Mouse (Mus musculus) liver, embryonic 16.5 days (tissue): ENCODE results near the gene Dbx2. TPM values are rescaled to one million over a fixed set of nuclear protein-coding genes. Genes with fewer than 3 reads are reported as not detected.

Source experiments
- ATAC-seq: fragments of 200-750 bp; cut with Nextera tagmentation; 2 replicates; pipeline ENCODE4 v1.8.0; 2017; ENCODE audit warnings: low read depth, mild to moderate bottlenecking, moderate number of reproducible peaks, moderate library complexity
- H3K27ac ChIP-seq: fragments of 300-500 bp; sonication (generic); 2 replicates; pipeline ENCODE4 v1.5.1; 2014; ENCODE audit warnings: mild to moderate bottlenecking, low read length
- H3K27me3 ChIP-seq: fragments of 300-500 bp; sonication (generic); 2 replicates; pipeline ENCODE4 v1.6.1; 2014; ENCODE audit warnings: low read depth, low read length, mixed read lengths; ENCODE audit not compliant: control insufficient read depth, insufficient read depth
- H3K36me3 ChIP-seq: fragments of 300-500 bp; sonication (generic); 2 replicates; pipeline ENCODE4 v1.6.1; 2014; ENCODE audit warnings: mild to moderate bottlenecking; ENCODE audit not compliant: control insufficient read depth, insufficient read depth
- H3K4me1 ChIP-seq: fragments of 300-500 bp; sonication (generic); 2 replicates; pipeline ENCODE4 v1.6.1; 2014; ENCODE audit warnings: low read depth, low read length, mixed read lengths; ENCODE audit not compliant: control insufficient read depth
- H3K4me2 ChIP-seq: fragments of 300-500 bp; sonication (generic); 2 replicates; pipeline ENCODE4 v1.6.1; 2014; ENCODE audit warnings: low read depth, low read length, mixed read lengths
- H3K4me3 ChIP-seq: fragments of 300-500 bp; sonication (generic); 2 replicates; pipeline ENCODE4 v1.5.1; 2014; ENCODE audit warnings: low read depth, mild to moderate bottlenecking, low read length
- H3K9ac ChIP-seq: fragments of 300-500 bp; sonication (generic); 2 replicates; pipeline ENCODE4 v1.6.1; 2014; ENCODE audit warnings: low read depth, low read length
- H3K9me3 ChIP-seq: fragments of 300-500 bp; sonication (generic); replicated peaks from 2 replicates; pipeline ENCODE4 v1.6.1; 2016; ENCODE audit warnings: low read length; ENCODE audit not compliant: control insufficient read depth
- WGBS: fragments of 180-500 bp; shearing (Covaris S2); extraction: QIAGEN DNeasy Blood & Tissue Kit; methylation state at CpG from one replicate; pipeline ENCODE4 v1.1.7; 2014; ENCODE audit not compliant: insufficient replicate concordance; 5-methylcytosine and 5-hydroxymethylcytosine counted together
- polyA plus RNA-seq: library from polyadenylated mRNA; unstranded; fragments of >200 nt; fragmentation: Nextera tagmentation; extraction: Ambion mirVana; gene quantifications from 2 replicates; pipeline ENCODE4 v1.2.1, GENCODE M21; 2015

The Dbx2 gene
- polyA plus RNA-seq, 1 experiment from 2014 or later, result not detected

DNA sequence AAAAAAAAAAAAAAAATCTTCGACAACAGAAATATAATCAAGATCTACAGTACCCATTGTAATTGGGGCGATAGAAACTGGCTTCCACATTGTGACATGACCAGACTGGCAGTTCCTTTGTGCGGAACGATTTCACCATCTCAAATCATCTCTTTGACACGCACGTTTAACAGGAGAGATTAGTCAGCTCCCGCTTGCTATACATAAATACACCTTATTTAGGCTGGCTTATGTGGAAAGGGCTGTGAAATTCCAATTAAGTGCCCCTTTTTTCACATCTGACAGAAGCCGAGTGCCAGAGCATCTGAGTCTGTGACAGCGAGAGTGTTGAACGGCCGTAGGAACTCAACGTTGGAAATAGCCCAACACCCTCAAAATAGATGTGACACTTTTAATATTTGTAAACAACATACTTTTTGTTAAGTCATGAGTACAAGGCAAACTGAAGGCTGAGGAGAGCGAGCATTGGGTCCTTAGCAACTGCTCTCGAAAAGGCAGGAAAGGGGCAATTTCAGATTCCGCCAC is 12.2 kb downstream of the Dbx2 start:
- no peaks in the 10 kb centered on the region for H3K9me3 ChIP-seq
- no peak overlapping the region for H3K27ac ChIP-seq
- WGBS, result 73% methylated on average over 15 of the region's 15 CpGs
- no peak overlapping the region for H3K9ac ChIP-seq
- H3K36me3 ChIP-seq, result no peaks in the 10 kb centered on the region
- no peak for ATAC-seq
- H3K4me3 ChIP-seq, result no peak overlapping the region
- no peaks in the 10 kb centered on the region for H3K27me3 ChIP-seq
- no peak overlapping the region for H3K4me2 ChIP-seq
- H3K4me1 ChIP-seq, result no peaks in the 10 kb centered on the region

DNA sequence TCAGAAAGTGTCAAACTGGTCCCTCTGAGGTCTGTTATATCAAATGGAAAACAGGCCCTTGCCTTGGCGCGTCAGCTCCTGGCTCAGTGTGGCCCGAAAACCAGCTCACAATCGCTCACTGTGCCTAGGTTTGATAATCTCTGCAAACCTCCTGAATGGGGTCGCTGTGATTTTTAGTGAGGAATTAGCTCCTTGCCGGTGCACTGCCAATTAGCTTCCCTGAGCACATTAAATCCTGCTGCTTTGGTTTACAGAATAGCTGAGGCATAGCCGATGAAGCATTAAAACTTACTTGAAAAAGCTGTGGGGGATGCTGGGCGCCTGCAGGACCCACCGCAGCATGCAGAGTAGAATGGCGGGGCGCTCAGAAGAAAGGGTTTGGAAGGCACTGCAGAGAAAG is 15.4 kb downstream of the Dbx2 start:
- Histone ChIP-seq H3K9ac (no peak overlapping the region), H3K4me1 (no peaks in the 10 kb centered on the region), H3K4me2 (no peak overlapping the region), H3K27me3 (no peaks in the 10 kb centered on the region), H3K36me3 (no peaks in the 10 kb centered on the region), H3K27ac (no peak overlapping the region), H3K9me3 (no peaks in the 10 kb centered on the region), H3K4me3 (no peak overlapping the region)
- WGBS, result 22% methylated on average over 11 of the region's 11 CpGs
- ATAC-seq, result no peak

GRCm38 (mm10) chr15:95639829-95640134 is 16.0 kb downstream of the Dbx2 start:
- ATAC-seq, result no peak
- Histone ChIP-seq H3K4me1 (no peaks in the 10 kb centered on the region), H3K27me3 (no peaks in the 10 kb centered on the region), H3K4me2 (no peak overlapping the region), H3K27ac (no peak overlapping the region), H3K4me3 (no peak overlapping the region), H3K9ac (no peak overlapping the region), H3K9me3 (no peaks in the 10 kb centered on the region), H3K36me3 (no peaks in the 10 kb centered on the region)
- 67% methylated on average over 9 of the region's 9 CpGs for WGBS

GRCm38 (mm10) chr15:95639115-95639828 is 16.5 kb downstream of the Dbx2 start:
- no peaks in the 10 kb centered on the region for H3K27me3 ChIP-seq
- no peak overlapping the region for H3K4me3 ChIP-seq
- ATAC-seq, result no peak
- H3K4me1 ChIP-seq, result no peaks in the 10 kb centered on the region
- WGBS, result 68% methylated on average over 20 of the region's 20 CpGs
- no peaks in the 10 kb centered on the region for H3K36me3 ChIP-seq
- H3K4me2 ChIP-seq, result no peak overlapping the region
- H3K9me3 ChIP-seq, result no peaks in the 10 kb centered on the region
- no peak overlapping the region for H3K9ac ChIP-seq
- H3K27ac ChIP-seq, result no peak overlapping the region

DNA sequence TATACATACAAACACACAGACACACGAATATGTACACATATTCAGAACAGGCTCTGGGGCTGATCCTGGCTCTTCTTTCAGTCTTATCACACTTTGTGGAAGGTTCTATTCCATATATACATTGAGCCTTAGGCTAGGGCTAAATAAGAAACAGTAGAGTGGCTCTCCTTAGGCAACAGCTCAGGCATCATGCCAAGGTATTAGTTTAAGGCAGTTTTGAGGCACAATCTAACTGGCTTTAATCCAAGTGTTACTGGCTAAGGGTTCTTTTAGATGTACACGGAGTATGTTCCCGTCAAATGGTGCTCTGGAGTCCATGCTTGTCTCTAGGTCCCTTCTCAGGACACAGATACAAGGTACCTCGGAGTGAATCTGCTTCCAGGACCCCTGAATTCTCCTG is 31.4 kb downstream of the Dbx2 start:
- 55% methylated on average over 4 of the region's 4 CpGs for WGBS
- H3K4me3 ChIP-seq, result no peak overlapping the region
- no peaks in the 10 kb centered on the region for H3K27me3 ChIP-seq
- ATAC-seq, result no peak
- no peaks in the 10 kb centered on the region for H3K4me1 ChIP-seq
- H3K9me3 ChIP-seq, result no peaks in the 10 kb centered on the region
- H3K4me2 ChIP-seq, result no peak overlapping the region
- no peak overlapping the region for H3K9ac ChIP-seq
- no peak overlapping the region for H3K27ac ChIP-seq
- H3K36me3 ChIP-seq, result no peaks in the 10 kb centered on the region

DNA sequence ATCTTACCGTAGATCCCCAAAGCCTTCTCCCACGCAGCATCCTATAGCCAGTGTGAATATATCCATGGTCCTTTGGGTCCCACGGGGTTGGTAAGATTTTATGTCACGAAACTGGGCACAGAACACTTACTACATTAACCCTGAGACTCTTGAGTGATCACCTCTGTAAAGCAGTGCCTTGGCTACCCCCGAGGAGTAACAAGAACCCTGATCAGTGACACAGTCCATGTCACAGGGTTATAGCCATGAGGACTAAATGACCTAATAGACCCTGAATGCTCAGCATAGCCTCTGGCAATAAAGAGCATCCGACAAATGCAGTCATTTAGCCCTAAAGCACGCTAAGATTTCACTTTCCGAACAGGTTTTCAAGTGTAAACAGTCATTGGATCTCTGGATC is 33.0 kb downstream of the Dbx2 start:
- no peak overlapping the region for H3K9ac ChIP-seq
- H3K4me2 ChIP-seq, result no peak overlapping the region
- ATAC-seq, result no peak
- no peak overlapping the region for H3K27ac ChIP-seq
- H3K4me3 ChIP-seq, result no peak overlapping the region
- no peaks in the 10 kb centered on the region for H3K27me3 ChIP-seq
- no peaks in the 10 kb centered on the region for H3K36me3 ChIP-seq
- no peaks in the 10 kb centered on the region for H3K4me1 ChIP-seq
- no peaks in the 10 kb centered on the region for H3K9me3 ChIP-seq
- WGBS, result 57% methylated on average over 8 of the region's 8 CpGs

- Histone ChIP-seq H3K9me3 (no peaks in the 10 kb centered on the region), H3K36me3 (no peaks in the 10 kb centered on the region), H3K4me1 (no peaks in the 10 kb centered on the region), H3K4me3 (no peak overlapping the region), H3K9ac (no peak overlapping the region), H3K27ac (no peak overlapping the region), H3K27me3 (no peaks in the 10 kb centered on the region), H3K4me2 (no peak overlapping the region)
- no peak for ATAC-seq
- 45% methylated on average over 1 of the region's 1 CpGs for WGBS
These were observed 43.2 kb downstream of the Dbx2 start for GRCm38 (mm10) chr15:95612600-95612999.

- Histone ChIP-seq H3K4me1 (no peaks in the 10 kb centered on the region), H3K27me3 (no peaks in the 10 kb centered on the region), H3K4me3 (no peak overlapping the region), H3K4me2 (no peak overlapping the region), H3K27ac (no peak overlapping the region), H3K9me3 (no peaks in the 10 kb centered on the region), H3K36me3 (no peaks in the 10 kb centered on the region), H3K9ac (no peak overlapping the region)
- 73% methylated on average over 6 of the region's 6 CpGs for WGBS
- ATAC-seq, result no peak
These were observed 54.6 kb downstream of the Dbx2 start for GRCm38 (mm10) chr15:95601179-95601578.

DNA sequence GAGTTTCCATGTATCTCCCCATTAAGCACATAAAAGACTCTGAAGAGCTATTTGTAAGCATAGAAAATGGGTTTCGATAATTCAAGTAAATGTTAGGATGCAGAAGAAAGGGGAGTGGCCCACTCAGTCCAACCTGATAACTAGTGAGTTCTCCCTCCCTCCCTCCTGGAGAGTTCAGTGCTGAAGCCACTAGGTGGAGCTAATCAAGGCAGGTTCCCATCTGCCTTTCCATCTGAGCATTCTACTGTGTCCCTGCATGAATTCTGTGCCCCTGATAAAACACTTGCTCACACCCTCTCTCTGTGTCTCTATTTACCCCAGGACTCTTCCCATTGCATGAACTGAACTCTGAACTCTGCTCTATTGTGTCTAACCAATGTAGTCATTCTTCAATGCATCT is 57.1 kb downstream of the Dbx2 start:
- no peaks in the 10 kb centered on the region for H3K4me1 ChIP-seq
- ATAC-seq, result no peak
- H3K4me3 ChIP-seq, result no peak overlapping the region
- 74% methylated on average over 1 of the region's 1 CpGs for WGBS
- H3K36me3 ChIP-seq, result no peaks in the 10 kb centered on the region
- H3K9ac ChIP-seq, result no peak overlapping the region
- no peaks in the 10 kb centered on the region for H3K27me3 ChIP-seq
- H3K9me3 ChIP-seq, result no peaks in the 10 kb centered on the region
- no peak overlapping the region for H3K27ac ChIP-seq
- no peak overlapping the region for H3K4me2 ChIP-seq
